Mouse (Mus musculus) bone marrow macrophage, adult 2 months (primary cell): ENCODE data around the gene Myo3b.

ENCODE experiments used
- CTCF ChIP-seq: IDR thresholded peaks from 2 replicates; pipeline ENCODE4 v1.5.1; 2012; ENCODE audit warnings: low read depth, mild to moderate bottlenecking, low read length, moderate library complexity
- POLR2A ChIP-seq: IDR thresholded peaks from 2 replicates; pipeline ENCODE4 v1.6.1; 2012; ENCODE audit warnings: mild to moderate bottlenecking, low read depth, low read length, borderline replicate concordance

GRCm38 (mm10) chr2:70176823-70177708, 138.1 kb downstream of the Myo3b start:
- TF ChIP-seq POLR2A: no peak
- TF ChIP-seq CTCF: no peak
